In genomic region chr5:115278053-115278452, GRCm38 (mm10) we compare ENCODE assay signal across 24 mouse cellular contexts.
"Had no signal": no experiment of that assay in that cellular context is flagged by ENCODE, and none has a peak within 500 bp of the region (broad histone marks: within the 10 kb centered on the region; RNA-seq: fewer than 3 reads in every experiment).

No protein-coding gene starts in this region.

- DNase-seq: gastrocnemius, postnatal 14 days; gastrocnemius, postnatal 36 days; heart, adult 18-20 months; heart, postnatal 14 days; heart, postnatal 36 days; kidney, adult 11 months; kidney, adult 2 months; kidney, adult 9 months; kidney, postnatal 14 days; kidney, postnatal 36 days; layer of hippocampus, adult 9-11 months; layer of hippocampus, postnatal 36 days; left cerebral cortex, postnatal 4 days had no signal

- ATAC-seq: hindbrain, postnatal 0 days had no signal

- H3K27ac ChIP-seq: heart, embryonic 10.5 days; heart, embryonic 15.5 days; hindbrain, embryonic 13.5 days; hindbrain, embryonic 15.5 days; hindbrain, postnatal 0 days; kidney, embryonic 15.5 days; kidney, postnatal 0 days; limb, embryonic 13.5 days; limb, embryonic 15.5 days had no signal

- H3K4me2 ChIP-seq: heart, embryonic 12.5 days; heart, embryonic 15.5 days; hindbrain, embryonic 13.5 days; hindbrain, embryonic 15.5 days; kidney, embryonic 15.5 days; limb, embryonic 13.5 days; limb, embryonic 15.5 days had no signal

- H3K4me3 ChIP-seq: heart, embryonic 10.5 days; heart, embryonic 12.5 days; heart, embryonic 15.5 days; hindbrain, embryonic 13.5 days; hindbrain, embryonic 15.5 days; kidney, embryonic 15.5 days; limb, embryonic 13.5 days; limb, embryonic 15.5 days had no signal

- H3K36me3 ChIP-seq: heart, embryonic 15.5 days; hindbrain, embryonic 13.5 days; hindbrain, embryonic 15.5 days; limb, embryonic 15.5 days had no signal

- H3K9ac ChIP-seq: heart, embryonic 12.5 days; heart, embryonic 15.5 days; hindbrain, embryonic 13.5 days; hindbrain, embryonic 15.5 days; kidney, embryonic 15.5 days; limb, embryonic 13.5 days; limb, embryonic 15.5 days; liver, embryonic 14.5 days had no signal

- H3K9me3 ChIP-seq: heart, embryonic 10.5 days; heart, embryonic 15.5 days; hindbrain, embryonic 13.5 days; hindbrain, embryonic 15.5 days; kidney, embryonic 15.5 days; limb, embryonic 13.5 days; limb, embryonic 15.5 days had no signal

- H3K27me3 ChIP-seq: heart, embryonic 12.5 days; heart, embryonic 15.5 days; hindbrain, embryonic 13.5 days; hindbrain, embryonic 15.5 days; kidney, embryonic 15.5 days; limb, embryonic 13.5 days; limb, embryonic 15.5 days had no signal
